Mouse (Mus musculus) frontal cortex, postnatal 25 days (tissue): ENCODE measurements around the gene Rbl2.

Source experiments
- DNase-seq, 2 experiments: peaks; one replicate each; pipeline ENCODE4 v3.0.0; 2022; ENCODE audit warnings: low spot score in 2 of 2

Gene Rbl2

DNA sequence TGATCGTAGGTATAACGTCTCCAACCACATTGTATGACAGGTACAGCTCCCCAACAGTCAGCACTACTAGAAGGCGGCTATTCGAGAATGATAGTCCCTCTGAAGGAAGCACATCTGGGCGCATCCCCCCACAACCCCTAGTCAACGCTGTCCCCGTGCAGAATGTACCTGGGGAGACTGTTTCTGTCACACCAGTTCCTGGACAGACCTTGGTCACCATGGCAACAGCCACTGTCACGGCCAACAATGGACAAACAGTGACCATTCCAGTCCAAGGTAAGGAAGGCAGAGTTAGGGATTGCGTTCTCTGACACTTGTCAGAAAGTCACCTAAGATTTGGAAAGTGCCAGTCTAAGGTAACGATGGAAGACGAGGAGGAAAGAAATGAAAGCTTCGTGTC lies 36.4 kb downstream of the Rbl2 start:
- no peak for DNase-seq

DNA sequence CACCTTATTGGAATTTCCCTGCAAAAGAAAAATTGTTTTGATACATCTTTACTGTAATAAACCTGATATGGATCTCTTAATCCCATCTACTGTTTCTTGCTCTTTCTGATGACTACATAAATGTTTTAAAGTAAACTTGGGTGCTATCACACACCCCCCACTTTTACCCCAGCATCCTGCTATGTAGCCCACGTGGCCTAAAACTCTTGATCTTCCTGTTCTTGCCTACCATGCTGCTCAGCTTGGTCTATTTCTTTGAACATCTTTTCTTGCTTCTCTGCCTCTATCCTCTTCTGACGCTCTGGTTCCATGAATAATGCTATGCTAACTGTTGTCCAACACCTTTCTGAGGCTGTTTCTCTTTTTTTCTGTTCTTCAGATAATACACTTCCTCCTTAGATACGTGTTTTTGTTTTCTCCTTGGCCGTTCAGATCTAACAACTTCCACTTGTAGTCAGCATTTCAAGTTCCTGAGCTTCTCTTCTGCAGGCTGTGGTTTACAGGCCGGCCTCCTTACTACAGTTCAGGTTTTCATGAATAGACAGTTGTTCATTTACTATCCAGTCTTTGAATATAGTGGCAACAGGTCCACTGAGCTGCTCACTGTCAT lies 42.1 kb downstream of the Rbl2 start:
- DNase-seq, result no peak

DNA sequence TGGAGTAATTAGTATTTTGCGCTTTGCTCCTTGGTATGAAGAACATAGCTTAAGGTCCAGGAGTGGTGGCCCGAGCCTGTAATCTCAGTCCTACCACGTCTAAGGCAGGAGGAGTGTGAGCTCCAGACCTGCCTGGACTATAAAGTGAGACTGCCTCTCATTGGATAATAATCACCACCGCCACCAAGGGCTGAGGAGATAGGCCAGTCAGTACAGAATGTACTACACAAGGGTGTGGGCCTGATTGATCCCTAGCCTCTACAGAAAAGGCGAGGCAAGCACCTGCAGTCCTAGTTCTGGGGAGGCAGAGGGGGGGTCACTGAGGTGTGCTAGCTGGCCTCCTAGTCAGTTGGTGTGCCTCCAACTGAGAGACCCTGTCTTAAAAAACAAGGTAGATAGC lies 44.6 kb downstream of the Rbl2 start:
- DNase-seq, result no peak

DNA sequence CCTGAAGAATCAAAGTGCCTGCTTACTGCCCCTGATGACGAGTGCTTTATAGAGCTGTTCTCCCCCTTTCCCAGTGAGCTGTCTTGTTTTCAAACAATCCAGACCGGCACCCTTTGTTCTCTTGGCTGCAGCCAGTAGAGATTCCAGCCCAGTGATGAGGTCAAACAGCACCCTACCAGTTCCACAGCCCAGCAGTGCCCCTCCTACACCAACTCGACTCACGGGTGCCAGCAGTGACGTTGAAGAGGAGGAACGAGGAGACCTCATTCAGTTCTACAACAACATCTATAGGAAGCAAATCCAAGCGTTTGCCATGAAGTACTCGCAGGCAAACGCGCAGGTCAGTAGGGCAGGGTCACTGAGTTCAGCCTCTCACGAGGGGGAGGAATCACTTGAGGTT lies 45.1 kb downstream of the Rbl2 start:
- DNase-seq, result no peak

DNA sequence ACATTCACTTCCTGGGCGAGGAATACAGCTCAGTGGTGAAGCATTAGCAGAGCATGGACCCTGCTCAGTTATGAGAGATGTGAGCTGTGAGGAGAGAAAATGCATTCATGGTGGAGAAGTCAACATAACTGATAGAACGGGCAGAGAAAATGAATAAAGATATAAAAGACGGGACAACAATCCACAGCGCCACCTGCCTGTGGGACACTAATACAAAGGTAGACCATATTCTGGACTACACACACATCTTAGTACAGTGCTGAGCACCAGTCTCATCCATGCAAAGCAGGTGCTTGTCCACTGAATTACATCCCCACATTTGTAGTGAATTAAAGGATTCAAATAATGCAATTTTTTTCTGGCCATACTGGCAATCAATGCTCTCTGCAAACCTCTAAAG lies 47.7 kb downstream of the Rbl2 start:
- no peak for DNase-seq

DNA sequence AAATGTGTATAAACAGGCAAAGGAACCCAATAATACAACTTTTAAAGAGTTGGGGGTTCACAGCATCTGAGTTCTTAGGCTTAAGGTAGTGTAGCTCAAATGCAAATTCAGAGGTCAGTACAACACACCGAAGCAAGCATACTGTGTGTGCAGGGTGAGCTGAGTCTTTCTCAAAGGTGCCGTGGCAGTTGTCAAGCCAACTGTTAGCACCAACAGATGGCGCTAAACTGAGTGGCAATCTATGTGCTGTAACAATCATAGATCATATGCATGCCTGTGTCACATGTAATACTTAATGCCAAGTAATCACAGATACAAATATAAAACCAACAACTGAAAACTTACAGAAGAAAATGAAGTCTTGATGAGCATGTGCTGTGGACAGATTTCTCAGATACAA lies 48.3 kb downstream of the Rbl2 start:
- no peak for DNase-seq

DNA sequence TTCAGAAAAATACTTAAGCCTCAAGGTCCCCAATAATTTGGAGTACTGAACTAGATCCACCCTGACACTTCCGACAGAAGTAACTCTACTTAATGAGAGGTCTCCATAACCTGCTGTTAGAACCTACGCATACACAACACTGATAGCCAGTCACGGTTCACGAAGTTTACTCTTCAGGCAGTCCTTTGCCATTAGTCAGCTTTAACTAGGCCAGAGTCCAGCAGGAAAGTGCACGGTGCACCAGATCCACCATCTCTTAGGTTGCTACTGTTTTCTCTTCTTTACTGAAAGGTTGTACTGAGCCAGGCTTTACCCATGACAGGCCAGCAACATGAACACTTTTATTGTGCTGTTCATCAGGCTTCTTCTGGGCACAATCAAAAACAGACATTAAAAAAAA lies 54.5 kb downstream of the Rbl2 start:
- no peak for DNase-seq

DNA sequence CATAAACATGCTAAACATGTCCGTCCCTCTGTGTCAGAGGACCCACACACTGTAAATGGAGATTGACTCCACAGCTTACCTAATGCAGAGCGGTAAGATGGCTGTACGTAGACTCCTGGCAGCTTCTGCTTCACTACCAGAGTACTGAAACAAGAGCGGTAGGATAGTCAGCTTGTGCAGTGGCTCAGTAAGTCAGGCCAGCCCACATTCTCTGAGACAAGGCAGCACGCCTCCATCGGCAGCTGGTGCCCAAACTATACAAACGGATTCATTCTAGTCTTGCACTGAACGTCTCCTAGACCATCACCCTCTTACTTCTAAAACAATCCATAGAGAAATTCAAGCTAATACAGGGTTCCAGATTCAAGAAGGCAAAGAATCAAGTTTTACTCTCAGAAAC lies 56.9 kb downstream of the Rbl2 start:
- DNase-seq, result peak in 1 of 2 experiments; percentile 34

DNA sequence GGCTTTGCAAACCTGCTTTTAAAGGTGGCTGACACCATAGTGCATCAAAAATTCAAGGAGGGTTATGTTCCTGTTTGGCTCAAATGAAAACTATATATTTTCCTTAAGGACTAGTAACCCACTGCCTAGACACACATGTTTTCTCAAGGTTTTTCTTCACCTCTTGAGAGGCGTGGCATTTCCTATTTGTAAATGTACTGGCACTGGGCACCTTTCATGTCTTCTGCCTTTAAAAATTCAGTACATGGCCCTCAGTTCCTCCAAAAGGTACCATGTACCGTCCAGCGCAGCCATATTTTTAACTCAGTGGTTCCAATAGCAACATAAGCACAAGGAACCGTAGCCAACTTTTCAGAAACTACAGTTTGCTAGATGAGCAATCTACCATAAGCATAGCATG lies 62.9 kb downstream of the Rbl2 start:
- no peak for DNase-seq

DNA sequence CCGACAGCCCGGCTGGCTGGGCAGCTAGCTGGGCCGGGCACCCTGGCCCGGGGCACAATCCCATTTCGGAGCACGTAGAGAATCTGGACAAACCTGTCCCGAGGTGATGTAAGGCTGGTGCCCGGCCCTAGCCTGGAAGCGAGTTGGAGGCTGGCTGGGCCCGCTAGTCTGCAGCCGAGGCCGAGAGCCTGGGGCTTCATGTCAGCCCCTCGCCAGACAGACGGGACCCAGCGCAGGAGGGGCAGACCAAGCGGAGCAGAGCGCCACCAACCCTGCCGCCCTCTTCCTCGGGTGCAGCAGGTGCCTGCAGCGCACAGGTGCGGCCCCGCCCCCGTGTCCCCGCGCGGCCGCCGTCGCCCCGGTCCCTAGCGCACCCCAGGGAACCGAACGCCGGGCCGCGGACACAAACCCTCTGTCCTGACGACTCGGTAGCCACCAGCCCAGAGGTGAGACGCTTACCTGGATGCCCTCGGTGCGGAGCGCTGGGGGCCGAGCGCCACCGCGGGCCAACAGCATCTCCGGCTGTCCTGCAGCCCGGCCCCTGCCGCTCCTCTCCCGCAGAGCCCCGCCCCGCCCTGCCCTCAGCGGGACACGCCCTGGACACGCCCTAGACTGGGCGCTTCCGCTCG lies 63.7 kb downstream of the Rbl2 start:
- DNase-seq, result no peak

DNA sequence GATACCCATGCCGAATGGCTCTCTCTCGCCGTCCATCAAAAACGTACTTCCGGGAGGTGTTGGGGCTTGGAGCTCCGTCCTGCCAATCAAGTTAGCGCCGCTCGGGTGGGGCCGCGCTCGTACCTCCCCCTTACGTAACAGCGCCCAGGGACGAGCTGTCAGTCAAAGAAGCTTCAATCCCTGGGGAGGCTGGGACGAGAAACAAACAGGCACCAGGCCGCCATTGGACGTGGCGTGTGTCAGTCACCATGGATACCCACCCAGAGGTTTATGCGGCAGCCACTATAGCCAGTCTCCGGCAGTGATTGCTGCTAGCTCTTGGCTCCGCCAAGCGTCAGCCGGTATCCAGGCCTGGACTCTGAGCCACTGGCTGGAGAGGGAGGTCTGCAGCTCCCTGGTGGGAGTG lies 64.2 kb downstream of the Rbl2 start:
- peak; percentile 100 for DNase-seq

DNA sequence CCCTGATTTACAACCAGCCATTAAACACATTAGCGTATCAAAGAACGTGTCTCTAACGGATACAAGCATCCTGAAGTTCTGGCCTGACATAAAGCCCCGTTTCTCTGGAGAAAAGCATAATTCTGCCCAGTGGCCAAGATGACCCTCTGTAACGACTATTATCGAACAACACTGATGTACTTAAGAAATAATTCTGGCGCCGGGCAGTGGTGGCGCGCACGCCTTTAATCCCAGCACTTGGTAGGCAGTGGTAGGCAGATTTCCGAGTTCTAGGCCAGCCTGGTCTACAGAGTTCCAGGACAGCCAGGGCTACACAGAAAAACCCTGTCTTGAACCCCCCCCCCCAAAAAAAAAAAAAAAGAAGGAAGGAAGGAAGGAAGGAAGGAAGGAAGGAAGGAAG lies 64.8 kb downstream of the Rbl2 start:
- DNase-seq, result no peak

DNA sequence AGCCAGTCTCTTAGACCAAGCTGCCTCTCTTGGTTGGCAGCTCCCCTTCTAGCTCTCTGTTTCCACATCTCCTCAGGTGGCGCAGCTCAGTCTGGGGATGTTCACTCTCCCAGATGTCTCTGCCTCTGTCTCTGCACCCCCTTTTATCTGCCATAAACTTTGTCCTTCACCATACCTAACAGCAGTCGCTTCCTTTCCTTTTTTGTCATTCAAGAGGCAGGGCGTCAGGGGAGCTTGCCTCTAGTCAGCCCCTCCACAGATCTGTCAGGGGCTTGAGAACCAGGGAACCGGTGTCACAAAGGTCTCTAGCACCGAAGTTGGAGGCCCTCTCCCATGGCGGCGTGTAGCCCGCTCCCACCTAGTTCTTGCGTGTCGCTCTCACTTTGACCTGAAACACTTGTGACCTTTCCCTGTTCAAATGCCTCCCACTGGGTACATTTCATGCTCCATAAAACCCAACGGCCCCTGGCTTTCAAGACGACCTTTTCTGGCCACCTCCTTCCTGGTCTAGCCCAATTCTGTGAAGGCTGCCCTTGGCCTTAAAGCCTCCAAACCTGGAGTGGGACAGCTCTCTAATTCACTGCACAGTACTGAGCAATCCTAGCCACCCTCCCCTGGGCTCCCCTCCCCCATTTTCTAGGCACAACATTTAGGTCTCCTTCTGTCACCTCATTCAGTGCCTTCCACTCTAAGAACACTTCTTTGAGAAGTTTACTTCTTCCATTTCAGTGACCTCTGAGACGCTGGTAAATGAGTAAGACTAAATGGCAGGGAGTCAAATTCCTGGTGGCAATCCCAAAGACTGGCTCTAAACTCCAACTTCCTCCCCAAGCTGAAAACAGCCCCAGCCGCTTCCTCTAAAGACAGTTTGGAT lies 65.7 kb downstream of the Rbl2 start:
- no peak for DNase-seq

DNA sequence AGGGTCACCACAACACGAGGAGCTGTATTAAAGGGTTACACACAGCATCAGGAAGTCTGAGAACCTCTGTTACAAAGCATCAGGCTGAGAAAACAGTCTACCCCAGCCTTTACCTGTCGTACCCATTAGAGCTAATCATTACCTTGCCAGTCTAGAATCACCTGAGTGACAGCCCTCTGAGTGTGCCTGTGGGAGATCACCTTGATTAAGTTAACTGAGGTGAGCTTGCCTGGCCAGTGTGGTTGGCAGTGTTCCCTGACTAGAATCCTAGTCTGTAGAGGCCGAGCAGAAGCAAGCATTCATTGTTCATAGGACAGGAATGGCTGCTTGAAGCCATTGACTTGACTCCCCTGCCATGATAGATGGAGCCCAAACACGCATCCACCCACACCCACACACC lies 71.0 kb downstream of the Rbl2 start:
- no peak for DNase-seq

DNA sequence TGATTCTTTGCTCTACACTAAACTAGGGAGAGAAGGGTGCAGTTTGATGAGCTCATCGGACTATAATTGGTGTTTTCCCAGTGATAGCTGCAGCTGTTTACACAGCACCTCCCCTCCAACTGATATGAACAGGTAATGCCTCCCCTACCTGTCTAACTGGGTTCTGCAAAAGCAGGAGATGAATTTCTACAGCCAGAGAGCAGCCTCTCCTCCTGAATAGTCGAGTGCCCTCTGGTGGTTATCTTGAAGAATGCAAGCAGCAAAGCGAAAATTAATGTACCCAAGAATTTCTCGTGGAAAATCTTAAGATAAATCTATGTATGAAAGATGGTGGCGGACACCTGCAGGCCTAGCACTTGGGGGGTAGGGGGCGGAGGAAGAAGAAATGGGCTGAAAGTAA lies 77.9 kb downstream of the Rbl2 start:
- peak in 1 of 2 experiments; percentile 37 for DNase-seq

DNA sequence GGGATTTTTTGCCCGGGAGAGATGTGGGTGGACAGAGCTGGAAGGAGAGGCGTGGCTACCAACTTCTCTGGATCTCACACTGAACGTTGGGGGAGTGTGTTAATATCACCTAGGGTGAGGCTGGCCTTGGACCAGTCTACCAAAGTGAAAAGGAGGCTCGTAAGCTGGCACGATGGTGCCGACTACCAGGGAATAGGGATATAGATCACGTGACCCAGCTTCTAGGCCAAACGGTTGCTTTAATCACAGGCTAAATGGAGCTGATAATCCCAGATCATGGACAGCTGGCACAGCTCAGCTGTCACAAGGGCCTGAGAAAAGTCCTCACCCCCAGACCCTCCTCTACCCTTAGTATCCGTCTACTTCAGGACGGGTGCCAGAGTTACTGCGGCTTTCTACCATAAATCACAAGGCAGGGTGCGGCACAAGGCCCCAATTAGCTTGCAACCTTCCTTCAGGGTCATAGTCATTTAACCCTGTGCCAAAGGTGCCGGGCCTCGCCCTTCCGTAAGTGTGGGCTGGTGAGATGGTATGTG lies 78.9 kb downstream of the Rbl2 start:
- no peak for DNase-seq

DNA sequence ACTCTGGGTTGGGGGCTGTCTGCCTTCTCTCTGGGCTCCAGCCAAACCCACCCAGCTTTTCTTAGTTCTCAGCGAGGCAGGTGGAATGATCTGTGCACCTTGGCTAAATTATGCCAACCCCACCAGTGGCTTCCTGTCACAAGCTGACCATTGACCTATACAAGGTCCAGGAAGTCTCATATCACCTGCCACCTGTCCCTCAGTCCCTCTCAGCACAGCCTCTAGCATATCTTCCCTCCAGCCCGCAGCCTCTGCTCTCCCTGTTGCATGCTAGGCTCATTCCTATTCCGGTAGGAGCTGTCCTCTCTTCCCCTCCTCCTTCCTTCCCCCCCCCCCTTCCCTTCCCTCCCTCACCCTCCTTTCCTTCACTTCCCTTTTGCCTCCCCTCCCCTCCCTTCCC lies 79.4 kb downstream of the Rbl2 start:
- DNase-seq, result no peak

DNA sequence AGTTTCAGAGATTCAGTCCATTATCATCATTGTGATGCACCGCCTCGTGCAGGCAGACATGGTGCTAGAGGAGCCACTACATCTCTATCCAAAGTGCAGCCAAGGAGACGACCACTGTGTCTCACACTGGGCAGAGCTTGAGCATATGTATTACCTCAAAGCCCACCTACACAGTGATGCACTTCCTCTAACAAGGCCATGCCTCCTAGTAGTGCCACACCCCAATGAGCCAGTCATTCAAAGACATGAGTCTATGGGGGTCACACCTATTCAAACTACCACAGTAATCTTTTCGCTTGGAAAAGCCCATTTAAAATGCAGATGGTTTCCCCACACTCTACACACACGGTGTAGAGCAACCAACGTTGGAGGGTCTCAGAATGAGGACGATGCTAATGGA lies 81.7 kb downstream of the Rbl2 start:
- DNase-seq, result no peak

DNA sequence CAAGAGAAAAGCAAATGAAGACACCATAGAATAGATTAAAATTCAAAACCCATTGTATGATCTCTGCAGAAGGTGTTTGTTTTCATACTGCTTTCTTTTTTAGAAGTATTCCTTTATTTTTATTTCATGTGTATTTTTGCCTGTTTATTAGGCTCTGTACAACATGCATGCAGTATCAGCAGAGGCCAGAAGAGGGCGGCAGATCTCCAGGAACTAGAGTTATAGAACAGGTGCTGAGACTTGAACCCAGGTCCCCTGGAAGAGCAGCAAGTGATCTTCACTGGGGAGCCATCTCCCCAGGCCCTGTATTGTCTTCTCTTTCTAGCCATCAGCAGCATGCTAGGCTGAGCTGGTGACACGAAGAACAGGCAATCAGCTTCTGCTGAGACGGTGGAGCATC lies 84.0 kb downstream of the Rbl2 start:
- DNase-seq, result no peak

DNA sequence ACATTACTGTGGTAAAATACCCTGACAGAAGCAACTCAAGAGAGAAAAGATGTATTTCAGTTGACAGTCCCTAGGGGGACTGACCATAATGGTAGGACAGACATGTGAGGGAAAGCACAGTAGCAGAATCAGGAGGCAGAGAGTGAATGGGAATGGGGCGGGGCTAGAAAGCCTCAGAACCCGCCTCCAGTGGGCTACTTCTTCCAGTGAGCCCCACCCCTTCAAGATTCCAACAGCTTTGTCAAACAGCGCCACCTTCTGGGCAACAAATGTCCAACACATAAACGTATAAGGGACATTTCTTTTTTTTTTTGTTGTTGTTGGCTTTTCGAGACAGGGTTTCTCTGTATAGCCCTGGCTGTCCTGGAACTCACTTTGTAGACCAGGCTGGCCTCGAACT lies 84.7 kb downstream of the Rbl2 start:
- DNase-seq, result no peak

DNA sequence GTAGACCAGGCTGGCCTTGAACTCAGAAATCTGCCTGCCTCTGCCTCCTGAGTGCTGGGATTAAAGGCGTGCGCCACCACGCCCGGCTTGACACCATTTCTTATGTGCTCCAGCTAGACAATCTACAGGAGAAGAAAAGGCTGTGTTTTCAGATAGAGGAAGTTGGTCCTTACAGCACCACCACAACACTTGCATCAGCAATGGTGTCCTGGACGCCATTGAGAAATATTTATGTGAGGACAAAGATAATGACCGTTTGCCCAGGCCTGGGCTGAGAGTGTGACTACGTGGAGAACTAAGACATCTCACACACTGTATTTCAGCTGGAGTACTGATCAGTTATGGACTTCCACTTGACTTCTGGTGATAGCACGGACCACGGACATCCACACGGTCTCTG lies 88.8 kb downstream of the Rbl2 start:
- no peak for DNase-seq

DNA sequence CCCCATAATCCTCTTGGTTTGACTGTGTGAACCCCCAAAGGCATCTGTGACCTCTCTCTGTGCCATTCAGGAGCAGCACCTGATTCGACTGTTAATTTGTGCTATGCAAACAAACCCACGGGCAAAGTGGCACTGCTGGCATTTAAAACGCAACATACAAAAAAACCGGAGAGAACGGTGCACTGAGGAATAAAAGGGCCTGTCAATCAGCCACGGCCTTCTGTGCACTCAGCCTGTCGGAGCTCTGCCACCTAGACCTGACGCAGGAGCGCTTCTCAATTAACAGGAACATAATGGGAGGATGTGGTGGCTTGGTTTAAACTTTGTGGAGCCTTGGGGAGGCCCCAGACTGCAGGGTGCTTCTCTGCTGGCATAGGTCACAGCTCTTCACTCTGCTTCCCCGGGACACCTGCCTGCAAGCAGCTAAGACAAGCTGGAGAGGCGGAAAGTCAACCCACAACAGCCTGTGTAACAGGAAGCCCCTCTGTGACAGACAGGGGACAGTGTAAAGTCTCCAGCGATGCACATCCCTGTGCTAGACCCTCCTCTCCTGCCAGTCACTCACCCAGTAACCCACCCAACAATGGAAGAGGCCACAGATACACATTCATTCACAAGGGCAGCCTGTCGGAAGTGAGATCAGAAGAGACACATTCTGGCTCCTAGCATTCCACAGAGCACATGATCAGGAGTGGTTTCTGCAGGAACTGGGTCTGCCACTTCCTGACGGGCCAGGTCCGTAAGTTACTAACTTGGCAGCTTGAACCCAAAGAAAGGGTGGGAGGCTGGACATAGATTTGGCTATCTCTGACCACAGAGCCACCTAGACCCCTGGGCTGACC lies 90.3 kb downstream of the Rbl2 start:
- no peak for DNase-seq
